20 mouse cellular contexts compared by ENCODE assay signal in genomic region chr5:117510864-117511263, GRCm38 (mm10).
DNase-seq lines count a peak whose midpoint lies in the region; ATAC-seq lines count a peak whose summit lies in the region.
"Had no signal": no experiment of that assay in that cellular context is flagged by ENCODE, and none has a peak within 500 bp of the region (broad histone marks: within the 10 kb centered on the region; RNA-seq: fewer than 3 reads in every experiment).

No protein-coding gene starts in this region.

- H3K4me3 ChIP-seq in liver, embryonic 12.5 days, result no peak overlapping the region
- H3K4me3 ChIP-seq: embryonic facial prominence, embryonic 12.5 days; hindbrain, embryonic 15.5 days; liver, embryonic 15.5 days; neural tube, embryonic 12.5 days had no signal

- peak; percentile 31; the same call in 1 of the 2 replicates for ATAC-seq in liver, embryonic 12.5 days
- peak; percentile 22 for ATAC-seq in activated CD4-positive, CD25-positive, alpha-beta regulatory T cell, adult 4 months
- 0 out of 2 replicates have a peak, but pooled peaks have one; percentile 9 for ATAC-seq in megakaryocyte progenitor cell, adult 5-6 weeks (replicated peaks; ENCODE audit: poor library complexity)
- ATAC-seq: forebrain, postnatal 0 days; lung, postnatal 0 days had no signal

- 39% methylated on average over 10 of the region's 10 CpGs for WGBS in liver, embryonic 12.5 days (ENCODE audit: insufficient replicate concordance)

- H3K4me2 ChIP-seq in liver, embryonic 12.5 days, result no peak overlapping the region
- H3K4me2 ChIP-seq: embryonic facial prominence, embryonic 12.5 days; hindbrain, embryonic 15.5 days; liver, embryonic 15.5 days; neural tube, embryonic 12.5 days had no signal

- no peaks in the 10 kb centered on the region for H3K36me3 ChIP-seq in liver, embryonic 12.5 days
- H3K36me3 ChIP-seq: embryonic facial prominence, embryonic 12.5 days; hindbrain, embryonic 15.5 days; liver, embryonic 15.5 days; neural tube, embryonic 12.5 days had no signal

- peaks cover 9% of the 10 kb centered on the region; the same call in 1 of the 2 replicates for H3K27me3 ChIP-seq in liver, embryonic 12.5 days (replicated peaks)
- H3K27me3 ChIP-seq: embryonic facial prominence, embryonic 12.5 days; hindbrain, embryonic 15.5 days; liver, embryonic 15.5 days; neural tube, embryonic 12.5 days had no signal

- no peaks in the 10 kb centered on the region for H3K9me3 ChIP-seq in liver, embryonic 12.5 days (replicated peaks)
- H3K9me3 ChIP-seq: embryonic facial prominence, embryonic 12.5 days; hindbrain, embryonic 15.5 days; liver, embryonic 15.5 days; neural tube, embryonic 12.5 days had no signal

- H3K4me1 ChIP-seq in liver, embryonic 12.5 days, result peaks cover 9% of the 10 kb centered on the region; the same call in 1 of the 2 replicates
- H3K4me1 ChIP-seq: hindbrain, embryonic 15.5 days; liver, embryonic 15.5 days; neural tube, embryonic 12.5 days had no signal

- no peak overlapping the region for H3K9ac ChIP-seq in liver, embryonic 12.5 days
- H3K9ac ChIP-seq: embryonic facial prominence, embryonic 12.5 days; forebrain, postnatal 0 days; hindbrain, embryonic 15.5 days; liver, embryonic 15.5 days; neural tube, embryonic 12.5 days had no signal

- no peak for DNase-seq in liver
- peak; percentile 65 for DNase-seq in thymus, postnatal 25 days
- no peak for DNase-seq in embryo, embryonic 10 days (ENCODE audit: low spot score)
- no peak for DNase-seq in retina, postnatal 1 day
- DNase-seq: adrenal gland, adult 8-10 months; cerebellum, adult 11 months; forebrain, postnatal 0 days; heart, postnatal 10 days; kidney, adult 11 months; kidney, postnatal 25 days; layer of hippocampus, postnatal 36 days; right cerebral cortex, postnatal 25 days had no signal

- H3K27ac ChIP-seq in liver, embryonic 12.5 days, result no peak overlapping the region
- H3K27ac ChIP-seq: embryonic facial prominence, embryonic 12.5 days; hindbrain, embryonic 15.5 days; liver, embryonic 15.5 days; neural tube, embryonic 12.5 days had no signal
